Mouse (Mus musculus): ENCODE results near the gene Emcn. TPM values are rescaled to one million over a fixed set of nuclear protein-coding genes. Genes with fewer than 3 reads are reported as not detected.

The Emcn gene
- polyA plus RNA-seq, 1 experiment from 2014 or later = 104 TPM

DNA sequence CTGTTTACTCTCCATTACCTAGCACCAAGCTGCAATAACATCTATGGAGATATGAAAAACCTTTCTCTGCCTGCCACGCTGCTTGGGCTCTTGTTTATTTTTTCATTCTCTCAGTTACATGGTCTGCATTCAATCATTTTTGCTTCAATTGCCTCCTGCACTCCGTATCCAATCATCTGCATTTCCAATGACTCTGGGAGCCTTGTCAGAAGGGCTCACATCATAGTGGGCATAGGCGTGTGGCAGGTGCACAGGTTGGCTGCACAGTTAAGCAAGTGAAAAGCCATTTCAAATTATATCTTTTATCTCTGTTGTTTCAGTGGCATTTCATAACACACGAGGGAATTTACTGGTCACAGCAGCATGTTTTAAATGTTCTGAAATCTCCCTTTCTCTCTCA is 125.1 kb downstream of the Emcn start:
- Histone ChIP-seq H3K4me3 (ENCODE audit: low read length) (no peak overlapping the region), H3K27ac (ENCODE audit: low read length) (no peak overlapping the region), H3K4me2 (ENCODE audit: low read depth, low read length) (no peak overlapping the region), H3K9ac (ENCODE audit: low read length) (no peak overlapping the region), H3K4me1 (replicated peaks; ENCODE audit: control insufficient read depth, insufficient read depth, low read length) (no peaks in the 10 kb centered on the region), H3K9me3 (ENCODE audit: control insufficient read depth, low read length) (no peaks in the 10 kb centered on the region), H3K36me3 (ENCODE audit: control insufficient read depth, insufficient read depth, low read length) (no peaks in the 10 kb centered on the region), H3K27me3 (ENCODE audit: control insufficient read depth, insufficient read depth, low read depth, low read length) (no peaks in the 10 kb centered on the region)
- 49% methylated on average over 4 of the region's 4 CpGs for WGBS
- no peak for ATAC-seq (ENCODE audit: low read depth)

DNA sequence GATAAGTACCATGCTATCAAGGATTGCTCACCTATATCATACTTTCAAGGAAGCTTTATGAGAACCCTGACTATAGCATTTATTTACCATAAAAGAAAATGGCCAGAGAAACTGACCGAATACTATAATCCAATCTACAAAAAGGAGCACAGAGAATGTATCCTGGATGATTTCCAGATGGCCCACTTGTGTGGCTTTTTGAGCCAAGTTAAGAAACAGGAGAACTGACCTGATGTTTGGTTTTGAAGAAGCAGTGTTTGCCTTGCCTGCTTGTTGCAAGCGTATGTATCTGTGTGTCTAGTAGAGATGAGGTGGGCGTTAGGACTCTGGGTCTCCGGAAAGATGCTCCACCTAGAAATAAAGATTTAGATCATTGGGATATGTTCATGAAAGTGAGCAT is 125.9 kb downstream of the Emcn start:
- 80% methylated on average over 4 of the region's 4 CpGs for whole genome bisulfite sequencing
- H3K36me3 ChIP-seq (ENCODE audit: control insufficient read depth, insufficient read depth, low read length) = no peaks in the 10 kb centered on the region
- no peaks in the 10 kb centered on the region for H3K4me1 ChIP-seq (replicated peaks; ENCODE audit: control insufficient read depth, insufficient read depth, low read length)
- H3K4me3 ChIP-seq (ENCODE audit: low read length) = no peak overlapping the region
- no peak overlapping the region for H3K4me2 ChIP-seq (ENCODE audit: low read depth, low read length)
- H3K27me3 ChIP-seq (ENCODE audit: control insufficient read depth, insufficient read depth, low read depth, low read length) = no peaks in the 10 kb centered on the region
- no peak overlapping the region for H3K9ac ChIP-seq (ENCODE audit: low read length)
- H3K27ac ChIP-seq (ENCODE audit: low read length) = no peak overlapping the region
- ATAC-seq (ENCODE audit: low read depth) = no peak
- no peaks in the 10 kb centered on the region for H3K9me3 ChIP-seq (ENCODE audit: control insufficient read depth, low read length)

DNA sequence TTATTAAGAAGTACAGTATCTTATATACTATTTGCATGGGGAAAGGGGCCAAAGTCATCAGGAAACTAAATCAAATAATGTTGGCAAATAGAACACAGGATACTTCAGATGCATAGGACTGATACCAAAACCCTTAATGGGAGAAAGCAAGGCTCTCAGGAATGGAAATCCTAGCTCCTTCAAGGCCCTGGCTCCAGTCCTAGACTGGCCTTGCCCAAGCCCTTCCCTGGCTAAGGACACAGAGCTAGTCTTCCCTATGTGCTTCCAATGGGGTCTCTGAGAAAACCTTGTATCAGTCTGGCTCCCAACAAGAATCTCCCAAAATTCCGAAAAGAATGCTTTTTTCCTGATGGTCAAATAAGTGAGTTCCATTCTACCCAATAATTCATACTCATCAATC is 126.5 kb downstream of the Emcn start:
- no peak for ATAC-seq (ENCODE audit: low read depth)
- no peaks in the 10 kb centered on the region for H3K36me3 ChIP-seq (ENCODE audit: control insufficient read depth, insufficient read depth, low read length)
- no peak overlapping the region for H3K4me3 ChIP-seq (ENCODE audit: low read length)
- WGBS = 86% methylated on average over 1 of the region's 1 CpGs
- H3K4me1 ChIP-seq (replicated peaks; ENCODE audit: control insufficient read depth, insufficient read depth, low read length) = no peaks in the 10 kb centered on the region
- H3K9ac ChIP-seq (ENCODE audit: low read length) = no peak overlapping the region
- H3K4me2 ChIP-seq (ENCODE audit: low read depth, low read length) = no peak overlapping the region
- H3K27me3 ChIP-seq (ENCODE audit: control insufficient read depth, insufficient read depth, low read depth, low read length) = no peaks in the 10 kb centered on the region
- no peaks in the 10 kb centered on the region for H3K9me3 ChIP-seq (ENCODE audit: control insufficient read depth, low read length)
- no peak overlapping the region for H3K27ac ChIP-seq (ENCODE audit: low read length)

DNA sequence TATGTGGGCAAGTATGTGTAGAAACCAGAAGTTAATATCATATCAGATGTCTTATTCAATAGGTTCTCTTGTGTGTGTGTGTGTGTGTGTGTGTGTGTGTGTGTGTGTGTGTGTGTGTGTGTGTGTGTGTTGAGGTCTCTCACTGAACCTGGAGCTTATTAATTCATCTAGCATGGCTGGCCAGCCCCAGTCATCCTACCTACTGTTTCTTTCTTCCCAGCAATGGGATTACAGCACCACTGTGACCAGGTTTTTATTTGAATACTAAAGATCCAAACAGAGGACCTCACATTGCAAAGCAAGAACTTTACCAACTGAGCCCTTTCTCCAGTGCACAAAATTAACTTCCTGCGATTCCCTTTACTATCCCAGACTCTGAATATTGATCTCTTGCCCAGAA is 131.3 kb downstream of the Emcn start:
- no peak for ATAC-seq (ENCODE audit: low read depth)
- H3K4me3 ChIP-seq (ENCODE audit: low read length) = no peak overlapping the region
- H3K9ac ChIP-seq (ENCODE audit: low read length) = no peak overlapping the region
- no peaks in the 10 kb centered on the region for H3K27me3 ChIP-seq (ENCODE audit: control insufficient read depth, insufficient read depth, low read depth, low read length)
- H3K4me2 ChIP-seq (ENCODE audit: low read depth, low read length) = no peak overlapping the region
- H3K36me3 ChIP-seq (ENCODE audit: control insufficient read depth, insufficient read depth, low read length) = no peaks in the 10 kb centered on the region
- no peaks in the 10 kb centered on the region for H3K4me1 ChIP-seq (replicated peaks; ENCODE audit: control insufficient read depth, insufficient read depth, low read length)
- WGBS = 81% methylated on average over 1 of the region's 1 CpGs
- H3K27ac ChIP-seq (ENCODE audit: low read length) = no peak overlapping the region
- H3K9me3 ChIP-seq (ENCODE audit: control insufficient read depth, low read length) = no peaks in the 10 kb centered on the region

DNA sequence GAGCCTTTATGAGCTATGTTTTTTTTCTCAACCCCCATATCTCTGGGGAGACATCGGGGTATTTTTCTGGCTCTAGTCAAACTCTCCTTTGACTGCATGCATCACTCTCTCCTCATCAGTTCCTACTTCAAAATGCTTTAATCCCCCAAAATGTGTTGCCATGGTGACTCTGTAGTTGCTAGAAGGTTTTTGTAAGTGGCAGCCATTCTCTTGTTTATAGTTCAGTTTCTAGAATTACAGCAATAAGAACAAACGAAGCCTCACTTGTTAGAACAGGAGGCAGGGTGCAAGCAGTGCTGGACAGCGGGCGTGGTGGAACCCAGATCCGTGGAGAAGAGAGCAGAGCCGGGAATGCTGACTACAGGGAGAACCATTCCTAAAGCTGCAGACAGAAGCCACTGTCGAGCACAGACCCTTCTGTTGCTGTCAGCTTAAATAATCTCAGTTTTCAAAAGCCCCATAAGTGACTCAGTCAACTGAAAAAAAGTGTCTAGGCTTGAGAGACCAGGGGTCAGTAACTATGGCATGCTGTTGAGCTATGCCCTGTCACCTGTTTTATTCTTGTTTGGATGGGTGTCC is 139.0 kb downstream of the Emcn start:
- H3K4me2 ChIP-seq (ENCODE audit: low read depth, low read length) = no peak overlapping the region
- H3K27ac ChIP-seq (ENCODE audit: low read length) = no peak overlapping the region
- H3K9ac ChIP-seq (ENCODE audit: low read length) = no peak overlapping the region
- ATAC-seq (ENCODE audit: low read depth) = no peak
- no peaks in the 10 kb centered on the region for H3K36me3 ChIP-seq (ENCODE audit: control insufficient read depth, insufficient read depth, low read length)
- H3K27me3 ChIP-seq (ENCODE audit: control insufficient read depth, insufficient read depth, low read depth, low read length) = no peaks in the 10 kb centered on the region
- no peaks in the 10 kb centered on the region for H3K9me3 ChIP-seq (ENCODE audit: control insufficient read depth, low read length)
- no peaks in the 10 kb centered on the region; the same call in 1 of the 2 replicates for H3K4me1 ChIP-seq (replicated peaks; ENCODE audit: control insufficient read depth, insufficient read depth, low read length)
- 42% methylated on average over 7 of the region's 7 CpGs for WGBS
- H3K4me3 ChIP-seq (ENCODE audit: low read length) = no peak overlapping the region

DNA sequence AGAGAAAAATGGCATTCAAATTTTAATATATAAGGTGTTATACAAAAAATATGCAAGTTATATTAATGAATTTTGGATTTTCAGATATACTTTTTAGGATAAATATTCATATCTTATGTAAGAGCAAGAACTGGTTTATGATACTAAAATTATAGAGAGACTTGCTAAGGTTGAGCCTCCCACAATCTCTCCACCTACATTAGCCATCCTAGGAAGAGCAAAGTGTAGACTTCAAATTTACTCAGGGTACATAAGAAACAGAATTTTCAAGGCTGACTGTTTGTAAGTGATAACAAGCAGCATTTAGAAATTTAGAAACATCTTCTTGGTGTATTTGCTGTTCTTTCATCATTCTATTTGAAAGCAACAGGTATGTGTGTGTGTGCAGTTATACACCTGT is 140.3 kb downstream of the Emcn start:
- ATAC-seq (ENCODE audit: low read depth) = no peak
- no peaks in the 10 kb centered on the region; the same call in 1 of the 2 replicates for H3K4me1 ChIP-seq (replicated peaks; ENCODE audit: control insufficient read depth, insufficient read depth, low read length)

More for the DNA sequence above, 140.3 kb downstream of the Emcn start:
- no peak overlapping the region for H3K4me2 ChIP-seq (ENCODE audit: low read depth, low read length)
- no peaks in the 10 kb centered on the region for H3K27me3 ChIP-seq (ENCODE audit: control insufficient read depth, insufficient read depth, low read depth, low read length)
- no peak overlapping the region for H3K9ac ChIP-seq (ENCODE audit: low read length)
- H3K36me3 ChIP-seq (ENCODE audit: control insufficient read depth, insufficient read depth, low read length) = no peaks in the 10 kb centered on the region
- H3K9me3 ChIP-seq (ENCODE audit: control insufficient read depth, low read length) = no peaks in the 10 kb centered on the region
- H3K27ac ChIP-seq (ENCODE audit: low read length) = no peak overlapping the region
- H3K4me3 ChIP-seq (ENCODE audit: low read length) = no peak overlapping the region
